Mouse (Mus musculus) testis, adult 2 months (tissue): ENCODE measurements around the gene Cfap44. TPM values are rescaled to one million over a fixed set of nuclear protein-coding genes. Genes with fewer than 3 reads are reported as not detected.

ENCODE experiments used
- H3K27ac ChIP-seq: fragments of 200-500 bp; 2 replicates; pipeline ENCODE4 v1.5.1; 2012; ENCODE audit warnings: low read depth, low read length; ENCODE audit not compliant: control insufficient read depth, insufficient read depth
- H3K27me3 ChIP-seq: fragments of 200-500 bp; 2 replicates; pipeline ENCODE4 v1.6.1; 2012; ENCODE audit warnings: mild to moderate bottlenecking, low read length, moderate library complexity; ENCODE audit not compliant: control insufficient read depth, insufficient read depth
- H3K36me3 ChIP-seq: fragments of 200-500 bp; 2 replicates; pipeline ENCODE4 v1.6.1; 2012; ENCODE audit warnings: mild to moderate bottlenecking, low read length; ENCODE audit not compliant: control insufficient read depth, insufficient read depth
- H3K4me1 ChIP-seq: fragments of 200-500 bp; 2 replicates; pipeline ENCODE4 v1.6.1; 2012; ENCODE audit warnings: low read length; ENCODE audit not compliant: control insufficient read depth, insufficient read depth
- H3K4me3 ChIP-seq: fragments of 200-500 bp; 2 replicates; pipeline ENCODE4 v1.5.1; 2012; ENCODE audit warnings: low read depth, mild to moderate bottlenecking, low read length, moderate library complexity, mixed read lengths; ENCODE audit not compliant: control insufficient read depth
- CTCF ChIP-seq: fragments of 200-500 bp; IDR thresholded peaks from 2 replicates; pipeline ENCODE4 v1.5.1; 2012; ENCODE audit warnings: low read depth, mild to moderate bottlenecking, inconsistent platforms, low read length, moderate library complexity; ENCODE audit not compliant: control insufficient read depth, insufficient read depth, insufficient replicate concordance
- POLR2A ChIP-seq: fragments of 200-500 bp; IDR thresholded peaks from 2 replicates; pipeline ENCODE4 v1.6.1; 2012; ENCODE audit warnings: low read depth, mild to moderate bottlenecking, inconsistent platforms, low read length, moderate library complexity; ENCODE audit not compliant: control insufficient read depth
- polyA plus RNA-seq: library from polyadenylated mRNA; depleted of rRNA; stranded (reverse); fragments of >200 nt; gene quantifications from 2 replicates; pipeline ENCODE4 v1.2.3, GENCODE M21; 2012

Gene Cfap44
- polyA plus RNA-seq, 1 experiment = 20.3 TPM

- TF ChIP-seq CTCF = no peak
- TF ChIP-seq POLR2A = no peak
- Histone ChIP-seq H3K4me1 (peaks cover 7% of the 10 kb centered on the region), H3K4me3 (no peak overlapping the region), H3K27me3 (no peaks in the 10 kb centered on the region), H3K36me3 (no peaks in the 10 kb centered on the region), H3K27ac (no peak overlapping the region)
These were observed 91.1 kb downstream of the Cfap44 start for GRCm38 (mm10) chr16:44485691-44486090.

- no peaks in the 10 kb centered on the region for H3K27me3 ChIP-seq
- H3K4me1 ChIP-seq = peaks cover 7% of the 10 kb centered on the region
- H3K4me3 ChIP-seq = peak overlapping the region; percentile 85
- no peak overlapping the region for H3K27ac ChIP-seq
- no peaks in the 10 kb centered on the region for H3K36me3 ChIP-seq
- TF ChIP-seq POLR2A (no peak), CTCF (no peak)
These were observed 92.0 kb downstream of the Cfap44 start for GRCm38 (mm10) chr16:44486612-44487011.

- H3K27me3 ChIP-seq = no peaks in the 10 kb centered on the region
- H3K4me1 ChIP-seq = peaks cover 7% of the 10 kb centered on the region
- H3K36me3 ChIP-seq = no peaks in the 10 kb centered on the region
- peak overlapping the region; percentile 85 for H3K4me3 ChIP-seq
- TF ChIP-seq CTCF (no peak), POLR2A (no peak; the same call in 1 of the 2 replicates)
- peak overlapping the region; percentile 19; the same call in 1 of the 2 replicates for H3K27ac ChIP-seq
These were observed 92.6 kb downstream of the Cfap44 start for GRCm38 (mm10) chr16:44487194-44487593.

GRCm38 (mm10) chr16:44491051-44491450 is 96.5 kb downstream of the Cfap44 start:
- TF ChIP-seq CTCF (no peak), POLR2A (no peak)
- no peaks in the 10 kb centered on the region for H3K36me3 ChIP-seq
- no peak overlapping the region for H3K4me3 ChIP-seq
- H3K27ac ChIP-seq = no peak overlapping the region
- no peaks in the 10 kb centered on the region for H3K27me3 ChIP-seq
- H3K4me1 ChIP-seq = peaks cover 7% of the 10 kb centered on the region

GRCm38 (mm10) chr16:44492151-44492550 is 97.6 kb downstream of the Cfap44 start:
- TF ChIP-seq CTCF (no peak), POLR2A (no peak)
- Histone ChIP-seq H3K27me3 (no peaks in the 10 kb centered on the region), H3K4me1 (peaks cover 4% of the 10 kb centered on the region), H3K4me3 (no peak overlapping the region), H3K27ac (no peak overlapping the region), H3K36me3 (no peaks in the 10 kb centered on the region)

GRCm38 (mm10) chr16:44492706-44493105 is 98.1 kb downstream of the Cfap44 start:
- TF ChIP-seq CTCF (no peak), POLR2A (no peak; the same call in 1 of the 2 replicates)
- Histone ChIP-seq H3K36me3 (no peaks in the 10 kb centered on the region), H3K4me3 (no peak overlapping the region), H3K27me3 (no peaks in the 10 kb centered on the region), H3K27ac (peak overlapping the region; percentile 68), H3K4me1 (no peaks in the 10 kb centered on the region)

GRCm38 (mm10) chr16:44493868-44494267 is 99.3 kb downstream of the Cfap44 start:
- H3K36me3 ChIP-seq = no peaks in the 10 kb centered on the region
- no peaks in the 10 kb centered on the region for H3K27me3 ChIP-seq
- no peaks in the 10 kb centered on the region for H3K4me1 ChIP-seq
- H3K27ac ChIP-seq = no peak overlapping the region
- TF ChIP-seq CTCF (no peak), POLR2A (no peak)
- no peak overlapping the region for H3K4me3 ChIP-seq

GRCm38 (mm10) chr16:44494441-44495108 is 100.0 kb downstream of the Cfap44 start:
- TF ChIP-seq POLR2A = no peak
- no peak for TF ChIP-seq CTCF

More at GRCm38 (mm10) chr16:44494441-44495108, 100.0 kb downstream of the Cfap44 start:
- H3K4me3 ChIP-seq = no peak overlapping the region
- H3K27ac ChIP-seq = peak overlapping the region; percentile 66
- no peaks in the 10 kb centered on the region for H3K36me3 ChIP-seq
- H3K4me1 ChIP-seq = no peaks in the 10 kb centered on the region
- H3K27me3 ChIP-seq = no peaks in the 10 kb centered on the region
